Mouse (Mus musculus): ENCODE data around the gene Ccdc171. TPM values are rescaled to one million over a fixed set of nuclear protein-coding genes. Genes with fewer than 3 reads are reported as not detected.
"Not testable (repeated sequence)": the region's sequence is repeated elsewhere in the genome, so short reads cannot be mapped to it uniquely, and the experiment has no call there.

Ccdc171 gene
- 3.5 and 3.9 TPM in 2 replicates for polyA plus RNA-seq (2016; fragmentation: Nextera tagmentation; extraction: Ambion mirVana)

- Histone ChIP-seq H3K27me3 (replicated peaks) (no peaks in the 10 kb centered on the region), H3K4me1 (replicated peaks) (peaks cover 3% of the 10 kb centered on the region; the same call in 1 of the 2 replicates), H3K27ac (ENCODE audit: poor library complexity, severe bottlenecking) (peak within 1 kb of the TSS; percentile 89), H3K9ac (peak within 1 kb of the TSS; percentile 84), H3K4me3 (peak within 1 kb of the TSS; percentile 75), H3K36me3 (no peaks in the 10 kb centered on the region), H3K4me2 (peak within 1 kb of the TSS; percentile 90), H3K9me3 (replicated peaks) (no peaks in the 10 kb centered on the region)
- under 1% methylated on average over 69 of the region's 73 CpGs for WGBS
- peak; percentile 98 for ATAC-seq (ENCODE audit: insufficient number of reproducible peaks, low FRiP score)
Observed at GRCm38 (mm10) chr4:83524843-83525689, at the start of gene Ccdc171. Gene Ccdc171, plus strand, starts transcription at chr4:83525545.

DNA sequence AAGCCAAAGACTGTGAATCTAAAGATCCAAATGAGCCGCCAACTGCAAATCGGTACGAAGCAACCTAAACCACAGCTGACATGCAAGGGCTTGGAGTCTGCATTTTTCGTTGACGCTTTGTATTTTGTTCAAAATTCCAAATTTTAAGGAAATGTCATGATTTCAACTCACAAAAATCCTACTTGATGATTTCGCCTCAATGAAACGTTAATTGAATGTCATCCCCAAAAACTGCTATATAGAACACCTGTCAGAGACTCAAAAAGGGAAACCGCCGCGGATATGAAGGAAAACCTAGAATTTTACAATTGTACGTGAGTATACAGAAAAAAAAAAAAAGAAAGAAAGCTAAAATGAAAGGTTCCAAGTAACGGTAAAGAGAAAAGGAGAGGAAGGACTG lies 40.1 kb upstream of the Ccdc171 start:
- Histone ChIP-seq H3K9me3 (replicated peaks) (no peaks in the 10 kb centered on the region), H3K27ac (ENCODE audit: poor library complexity, severe bottlenecking) (peak overlapping the region; percentile 94; the same call in 1 of the 2 replicates), H3K9ac (peak overlapping the region; percentile 85), H3K4me2 (peak overlapping the region; percentile 72), H3K27me3 (replicated peaks) (no peaks in the 10 kb centered on the region), H3K36me3 (peaks cover 24% of the 10 kb centered on the region), H3K4me3 (peak overlapping the region; percentile 82), H3K4me1 (replicated peaks) (peaks cover 12% of the 10 kb centered on the region)
- ATAC-seq (ENCODE audit: insufficient number of reproducible peaks, low FRiP score) = no peak
- WGBS = 32% methylated on average over 12 of the region's 12 CpGs

GRCm38 (mm10) chr4:83485735-83486116 lies 39.6 kb upstream of the Ccdc171 start:
- WGBS = 1% methylated on average over 21 of the region's 40 CpGs
- peak overlapping the region; percentile 82 for H3K4me3 ChIP-seq

DNA sequence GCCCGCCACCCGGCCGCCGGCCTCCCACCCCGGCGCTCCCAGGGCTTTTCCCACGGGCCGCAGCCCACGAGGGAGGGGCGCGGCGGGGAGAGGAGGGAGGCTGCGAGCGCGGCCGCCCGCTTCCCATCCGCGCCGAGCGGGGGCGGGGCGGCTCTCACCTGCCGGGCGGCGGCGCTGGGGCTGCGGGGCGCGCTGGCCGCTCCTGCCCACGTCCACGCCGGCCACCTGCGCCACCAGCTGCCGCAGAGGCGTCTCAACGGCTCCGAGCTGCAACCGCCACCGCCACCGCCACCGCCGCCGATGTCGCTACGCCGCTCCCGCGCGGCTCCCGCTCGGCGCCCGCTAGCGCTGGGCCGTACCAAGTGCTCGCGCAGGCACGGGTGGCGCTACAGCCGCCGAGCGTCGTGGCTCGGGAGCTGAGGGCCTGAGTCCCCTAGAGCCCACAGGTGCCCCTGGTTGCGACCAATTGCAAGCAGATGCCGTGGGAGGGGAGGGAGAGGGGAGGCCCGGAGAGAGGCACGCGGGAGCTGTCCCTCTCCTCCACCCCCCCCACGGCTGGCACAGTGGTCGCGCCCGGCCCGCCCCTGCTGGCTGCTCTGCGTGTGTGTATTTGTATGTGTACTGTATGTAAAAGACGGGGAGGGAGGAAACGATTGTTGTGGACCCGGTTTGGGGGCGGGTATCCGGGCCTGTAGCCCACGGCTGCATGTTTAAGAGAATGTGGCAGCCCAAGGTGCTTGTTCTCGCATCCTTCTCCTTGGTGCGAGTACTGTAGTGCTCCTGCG lies 39.0 kb upstream of the Ccdc171 start, which contains the start of gene Psip1:
Gene Psip1, minus strand, starts transcription at position 343 of the 785 bp plus-strand sequence.
- WGBS = under 1% methylated on average over 69 of the region's 86 CpGs
- Histone ChIP-seq H3K36me3 (peaks cover 18% of the 10 kb centered on the region), H3K27me3 (replicated peaks) (no peaks in the 10 kb centered on the region), H3K9ac (peak within 1 kb of the TSS; percentile 85), H3K4me1 (replicated peaks) (peaks cover 12% of the 10 kb centered on the region), H3K4me3 (peak within 1 kb of the TSS; percentile 82), H3K9me3 (replicated peaks) (no peaks in the 10 kb centered on the region), H3K4me2 (peak within 1 kb of the TSS; percentile 72), H3K27ac (ENCODE audit: poor library complexity, severe bottlenecking) (peak within 1 kb of the TSS; percentile 94)
- peak; percentile 92 for ATAC-seq (ENCODE audit: insufficient number of reproducible peaks, low FRiP score)

More at GRCm38 (mm10) chr4:83485735-83486116, 39.6 kb upstream of the Ccdc171 start:
- peak overlapping the region; percentile 85 for H3K9ac ChIP-seq
- H3K4me1 ChIP-seq (replicated peaks) = peaks cover 12% of the 10 kb centered on the region
- peak; percentile 91 for ATAC-seq (ENCODE audit: insufficient number of reproducible peaks, low FRiP score)
- H3K27ac ChIP-seq (ENCODE audit: poor library complexity, severe bottlenecking) = peak overlapping the region; percentile 94
- H3K4me2 ChIP-seq = peak overlapping the region; percentile 72
- H3K9me3 ChIP-seq (replicated peaks) = no peaks in the 10 kb centered on the region
- H3K36me3 ChIP-seq = peaks cover 23% of the 10 kb centered on the region
- no peaks in the 10 kb centered on the region for H3K27me3 ChIP-seq (replicated peaks)

DNA sequence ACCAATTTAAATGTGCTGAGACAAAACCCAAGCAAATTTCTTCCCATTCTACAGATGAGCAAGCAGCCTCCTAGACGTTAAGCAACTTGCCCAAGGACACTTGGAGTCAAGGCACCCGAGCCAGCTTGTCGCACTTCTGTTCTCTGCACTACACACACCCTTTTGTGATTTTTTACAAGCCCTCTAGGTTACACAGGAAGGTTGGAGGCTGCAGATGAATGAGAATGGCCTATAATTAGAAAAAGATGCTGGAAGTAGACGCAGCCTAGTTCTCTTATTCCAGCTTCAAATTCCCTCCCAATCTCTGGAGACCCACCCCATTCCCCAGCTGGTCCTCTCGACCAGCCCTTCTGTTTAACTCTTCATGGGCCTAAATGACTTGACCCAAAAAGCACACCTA lies 36.2 kb upstream of the Ccdc171 start:
- no peak overlapping the region for H3K9ac ChIP-seq
- H3K27ac ChIP-seq (ENCODE audit: poor library complexity, severe bottlenecking) = no peak overlapping the region
- no peaks in the 10 kb centered on the region; the same call in 1 of the 2 replicates for H3K36me3 ChIP-seq
- no peaks in the 10 kb centered on the region for H3K9me3 ChIP-seq (replicated peaks)
- H3K4me1 ChIP-seq (replicated peaks) = peaks cover 10% of the 10 kb centered on the region
- no peak for ATAC-seq (ENCODE audit: insufficient number of reproducible peaks, low FRiP score)
- H3K4me2 ChIP-seq = no peak overlapping the region
- WGBS = 28% methylated on average over 5 of the region's 5 CpGs
- H3K27me3 ChIP-seq (replicated peaks) = no peaks in the 10 kb centered on the region
- H3K4me3 ChIP-seq = no peak overlapping the region

DNA sequence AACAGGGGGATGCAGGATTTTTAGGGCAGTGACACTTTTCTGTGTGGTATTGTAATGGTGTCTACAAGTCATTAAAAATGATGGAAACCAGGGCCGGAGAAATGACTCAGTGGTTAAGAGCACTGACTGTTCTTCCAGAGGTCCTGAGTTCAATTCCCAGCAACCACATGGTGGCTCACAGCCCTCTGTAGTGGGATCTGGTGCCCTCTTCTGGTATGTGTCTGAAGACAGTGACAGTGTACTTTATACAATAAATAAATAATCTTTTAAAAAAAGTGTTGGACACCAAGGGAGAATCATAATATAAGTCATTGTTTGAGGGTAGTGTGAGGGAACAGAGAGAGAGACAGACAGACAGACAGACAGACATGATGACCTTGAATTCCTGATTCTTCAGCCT lies 32.2 kb upstream of the Ccdc171 start:
- H3K36me3 ChIP-seq = no peaks in the 10 kb centered on the region
- no peak overlapping the region for H3K4me2 ChIP-seq
- no peaks in the 10 kb centered on the region for H3K9me3 ChIP-seq (replicated peaks)
- no peaks in the 10 kb centered on the region for H3K4me1 ChIP-seq (replicated peaks)
- H3K9ac ChIP-seq = no peak overlapping the region
- no peak overlapping the region for H3K27ac ChIP-seq (ENCODE audit: poor library complexity, severe bottlenecking)
- ATAC-seq (ENCODE audit: insufficient number of reproducible peaks, low FRiP score) = no peak
- H3K27me3 ChIP-seq (replicated peaks) = no peaks in the 10 kb centered on the region
- 94% methylated on average over 1 of the region's 1 CpGs for WGBS
- H3K4me3 ChIP-seq = no peak overlapping the region

GRCm38 (mm10) chr4:83497013-83497412 lies 28.3 kb upstream of the Ccdc171 start:
- not testable (repeated sequence) for H3K36me3 ChIP-seq; H3K9me3 ChIP-seq (replicated peaks); H3K27me3 ChIP-seq (replicated peaks); H3K27ac ChIP-seq (ENCODE audit: poor library complexity, severe bottlenecking); H3K4me3 ChIP-seq; H3K4me1 ChIP-seq (replicated peaks); H3K4me2 ChIP-seq; H3K9ac ChIP-seq; ATAC-seq (ENCODE audit: insufficient number of reproducible peaks, low FRiP score)
- 80% methylated on average over 5 of the region's 5 CpGs for WGBS

- Histone ChIP-seq H3K27me3 (replicated peaks) (no peaks in the 10 kb centered on the region), H3K9me3 (replicated peaks) (no peaks in the 10 kb centered on the region), H3K4me1 (replicated peaks) (peaks cover 8% of the 10 kb centered on the region; the same call in 1 of the 2 replicates), H3K4me3 (peak overlapping the region; percentile 27), H3K4me2 (peak overlapping the region; percentile 74), H3K9ac (0 out of 2 replicates have a peak overlapping the region, but pooled peaks have one; percentile 50), H3K27ac (ENCODE audit: poor library complexity, severe bottlenecking) (no peak overlapping the region), H3K36me3 (no peaks in the 10 kb centered on the region)
- 10% methylated on average over 22 of the region's 22 CpGs for WGBS
- ATAC-seq (ENCODE audit: insufficient number of reproducible peaks, low FRiP score) = no peak
Observed at GRCm38 (mm10) chr4:83500154-83501036, 24.9 kb upstream of the Ccdc171 start.

- H3K27ac ChIP-seq (ENCODE audit: poor library complexity, severe bottlenecking) = no peak overlapping the region
- WGBS = 33% methylated on average over 7 of the region's 7 CpGs
- H3K4me2 ChIP-seq = peak overlapping the region; percentile 74
- H3K36me3 ChIP-seq = no peaks in the 10 kb centered on the region
- H3K9me3 ChIP-seq (replicated peaks) = no peaks in the 10 kb centered on the region
- no peak overlapping the region for H3K9ac ChIP-seq
- peaks cover 8% of the 10 kb centered on the region; the same call in 1 of the 2 replicates for H3K4me1 ChIP-seq (replicated peaks)
- no peak overlapping the region for H3K4me3 ChIP-seq
- no peak for ATAC-seq (ENCODE audit: insufficient number of reproducible peaks, low FRiP score)
- H3K27me3 ChIP-seq (replicated peaks) = no peaks in the 10 kb centered on the region
Observed at GRCm38 (mm10) chr4:83501037-83501430, 24.3 kb upstream of the Ccdc171 start.

DNA sequence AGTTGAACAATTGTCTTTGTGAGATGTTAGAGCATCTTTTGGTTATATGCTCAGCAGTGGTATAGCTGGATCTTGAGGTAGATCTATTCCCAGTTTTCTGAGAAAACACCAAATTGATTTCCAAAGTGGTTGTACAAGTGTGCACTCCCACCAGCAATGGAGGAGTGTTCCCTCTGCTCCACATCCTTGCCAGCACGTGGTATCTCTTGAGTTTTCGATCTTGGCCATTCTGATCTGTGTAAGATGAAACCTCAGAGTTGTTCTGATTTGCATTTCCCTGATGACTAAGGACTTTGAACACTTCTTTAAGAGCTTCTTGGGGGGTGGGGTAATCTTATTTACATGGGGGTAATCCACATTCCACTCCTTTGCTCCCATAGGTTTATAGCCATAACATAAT lies 15.7 kb upstream of the Ccdc171 start:
- Histone ChIP-seq H3K4me3 (no peak overlapping the region), H3K36me3 (no peaks in the 10 kb centered on the region), H3K9me3 (replicated peaks) (no peaks in the 10 kb centered on the region), H3K4me1 (replicated peaks) (0 out of 2 replicates have a peak, but pooled peaks cover 4% of the 10 kb centered on the region), H3K4me2 (no peak overlapping the region), H3K9ac (no peak overlapping the region), H3K27me3 (replicated peaks) (no peaks in the 10 kb centered on the region), H3K27ac (ENCODE audit: poor library complexity, severe bottlenecking) (no peak overlapping the region)
- ATAC-seq (ENCODE audit: insufficient number of reproducible peaks, low FRiP score) = no peak
- 46% methylated on average over 2 of the region's 2 CpGs for WGBS
